Mouse (Mus musculus): Measurements from ENCODE around the gene Hcfc1. TPM values are rescaled to one million over a fixed set of nuclear protein-coding genes. Genes with fewer than 3 reads are reported as not detected.

Hcfc1 gene
- polyA plus RNA-seq, 1 experiment from 2014 or later = 38.1 TPM

- no peaks in the 10 kb centered on the region for H3K4me1 ChIP-seq (ENCODE audit: control insufficient read depth, insufficient read depth, low read depth, low read length)
- H3K27ac ChIP-seq (ENCODE audit: low read depth, low read length) = no peak overlapping the region
- no peak overlapping the region for H3K4me3 ChIP-seq (ENCODE audit: low read length)
- 83% methylated on average over 9 of the region's 10 CpGs for WGBS
- H3K9me3 ChIP-seq (ENCODE audit: control insufficient read depth, low read length) = no peaks in the 10 kb centered on the region
- H3K36me3 ChIP-seq (ENCODE audit: control insufficient read depth, insufficient read depth, low read length) = peaks cover 40% of the 10 kb centered on the region
- no peak overlapping the region for H3K9ac ChIP-seq (ENCODE audit: low read depth, low read length)
- no peak for ATAC-seq
- H3K27me3 ChIP-seq (replicated peaks; ENCODE audit: control insufficient read depth, insufficient read depth, low read length) = no peaks in the 10 kb centered on the region
- H3K4me2 ChIP-seq (ENCODE audit: low read length) = no peak overlapping the region
Measured at GRCm38 (mm10) chrX:73949341-73949740, 16.8 kb downstream of the Hcfc1 start.

GRCm38 (mm10) chrX:73948647-73949046 lies 17.5 kb downstream of the Hcfc1 start:
- 12% methylated on average over 4 of the region's 4 CpGs for WGBS
- no peaks in the 10 kb centered on the region for H3K9me3 ChIP-seq (ENCODE audit: control insufficient read depth, low read length)
- no peak overlapping the region for H3K27ac ChIP-seq (ENCODE audit: low read depth, low read length)
- H3K4me3 ChIP-seq (ENCODE audit: low read length) = no peak overlapping the region
- no peak overlapping the region for H3K4me2 ChIP-seq (ENCODE audit: low read length)
- H3K4me1 ChIP-seq (ENCODE audit: control insufficient read depth, insufficient read depth, low read depth, low read length) = no peaks in the 10 kb centered on the region
- H3K27me3 ChIP-seq (replicated peaks; ENCODE audit: control insufficient read depth, insufficient read depth, low read length) = no peaks in the 10 kb centered on the region
- peak; percentile 46 for ATAC-seq
- H3K36me3 ChIP-seq (ENCODE audit: control insufficient read depth, insufficient read depth, low read length) = peaks cover 40% of the 10 kb centered on the region
- no peak overlapping the region for H3K9ac ChIP-seq (ENCODE audit: low read depth, low read length)

GRCm38 (mm10) chrX:73946896-73947295 lies 19.3 kb downstream of the Hcfc1 start:
- no peak overlapping the region for H3K9ac ChIP-seq (ENCODE audit: low read depth, low read length)
- H3K27me3 ChIP-seq (replicated peaks; ENCODE audit: control insufficient read depth, insufficient read depth, low read length) = no peaks in the 10 kb centered on the region
- no peak for ATAC-seq
- no peaks in the 10 kb centered on the region for H3K9me3 ChIP-seq (ENCODE audit: control insufficient read depth, low read length)
- no peak overlapping the region for H3K27ac ChIP-seq (ENCODE audit: low read depth, low read length)
- peaks cover 37% of the 10 kb centered on the region for H3K36me3 ChIP-seq (ENCODE audit: control insufficient read depth, insufficient read depth, low read length)
- 85% methylated on average over 6 of the region's 6 CpGs for WGBS
- H3K4me3 ChIP-seq (ENCODE audit: low read length) = no peak overlapping the region
- H3K4me2 ChIP-seq (ENCODE audit: low read length) = no peak overlapping the region
- H3K4me1 ChIP-seq (ENCODE audit: control insufficient read depth, insufficient read depth, low read depth, low read length) = no peaks in the 10 kb centered on the region

- Histone ChIP-seq H3K9ac (ENCODE audit: low read depth, low read length) (no peak overlapping the region), H3K27ac (ENCODE audit: low read depth, low read length) (no peak overlapping the region), H3K4me3 (ENCODE audit: low read length) (no peak overlapping the region), H3K27me3 (replicated peaks; ENCODE audit: control insufficient read depth, insufficient read depth, low read length) (no peaks in the 10 kb centered on the region), H3K4me2 (ENCODE audit: low read length) (no peak overlapping the region), H3K9me3 (ENCODE audit: control insufficient read depth, low read length) (no peaks in the 10 kb centered on the region), H3K4me1 (ENCODE audit: control insufficient read depth, insufficient read depth, low read depth, low read length) (no peaks in the 10 kb centered on the region), H3K36me3 (ENCODE audit: control insufficient read depth, insufficient read depth, low read length) (peaks cover 10% of the 10 kb centered on the region)
- WGBS = 84% methylated on average over 2 of the region's 2 CpGs
- ATAC-seq = no peak
Measured at GRCm38 (mm10) chrX:73942294-73942693, 23.9 kb downstream of the Hcfc1 start.

- H3K36me3 ChIP-seq (ENCODE audit: control insufficient read depth, insufficient read depth, low read length) = peaks cover 10% of the 10 kb centered on the region
- H3K4me1 ChIP-seq (ENCODE audit: control insufficient read depth, insufficient read depth, low read depth, low read length) = no peaks in the 10 kb centered on the region
- no peak overlapping the region for H3K27ac ChIP-seq (ENCODE audit: low read depth, low read length)
- WGBS = 82% methylated on average over 2 of the region's 2 CpGs
- ATAC-seq = no peak
- no peak overlapping the region for H3K4me2 ChIP-seq (ENCODE audit: low read length)
- H3K27me3 ChIP-seq (replicated peaks; ENCODE audit: control insufficient read depth, insufficient read depth, low read length) = no peaks in the 10 kb centered on the region
- no peak overlapping the region for H3K4me3 ChIP-seq (ENCODE audit: low read length)
- no peak overlapping the region for H3K9ac ChIP-seq (ENCODE audit: low read depth, low read length)
- H3K9me3 ChIP-seq (ENCODE audit: control insufficient read depth, low read length) = no peaks in the 10 kb centered on the region
Measured at GRCm38 (mm10) chrX:73941860-73942259, 24.3 kb downstream of the Hcfc1 start.

GRCm38 (mm10) chrX:73931871-73932270 lies 34.3 kb downstream of the Hcfc1 start:
- H3K4me1 ChIP-seq (ENCODE audit: control insufficient read depth, insufficient read depth, low read depth, low read length) = no peaks in the 10 kb centered on the region
- H3K4me3 ChIP-seq (ENCODE audit: low read length) = no peak overlapping the region
- H3K27me3 ChIP-seq (replicated peaks; ENCODE audit: control insufficient read depth, insufficient read depth, low read length) = no peaks in the 10 kb centered on the region
- 74% methylated on average over 2 of the region's 2 CpGs for WGBS
- H3K9me3 ChIP-seq (ENCODE audit: control insufficient read depth, low read length) = no peaks in the 10 kb centered on the region
- no peak overlapping the region for H3K27ac ChIP-seq (ENCODE audit: low read depth, low read length)
- no peak overlapping the region for H3K4me2 ChIP-seq (ENCODE audit: low read length)
- no peak for ATAC-seq
- H3K36me3 ChIP-seq (ENCODE audit: control insufficient read depth, insufficient read depth, low read length) = no peaks in the 10 kb centered on the region
- H3K9ac ChIP-seq (ENCODE audit: low read depth, low read length) = no peak overlapping the region

GRCm38 (mm10) chrX:73930402-73931062 lies 35.6 kb downstream of the Hcfc1 start, which contains the start of gene Renbp:
Gene Renbp, minus strand, starts transcription at chrX:73930850.
- Histone ChIP-seq H3K9ac (ENCODE audit: low read depth, low read length) (no peak within 1 kb of the TSS), H3K27me3 (replicated peaks; ENCODE audit: control insufficient read depth, insufficient read depth, low read length) (no peaks in the 10 kb centered on the region), H3K4me1 (ENCODE audit: control insufficient read depth, insufficient read depth, low read depth, low read length) (no peaks in the 10 kb centered on the region), H3K27ac (ENCODE audit: low read depth, low read length) (no peak within 1 kb of the TSS), H3K4me2 (ENCODE audit: low read length) (peak within 1 kb of the TSS; percentile 23), H3K36me3 (ENCODE audit: control insufficient read depth, insufficient read depth, low read length) (no peaks in the 10 kb centered on the region), H3K4me3 (ENCODE audit: low read length) (peak within 1 kb of the TSS; percentile 8; the same call in 1 of the 2 replicates), H3K9me3 (ENCODE audit: control insufficient read depth, low read length) (no peaks in the 10 kb centered on the region)
- 46% methylated on average over 17 of the region's 17 CpGs for WGBS
- ATAC-seq = peak; percentile 79

- H3K4me3 ChIP-seq (ENCODE audit: low read length) = peak overlapping the region; percentile 60
- peak overlapping the region; percentile 69; the same call in 1 of the 2 replicates for H3K9ac ChIP-seq (ENCODE audit: low read depth, low read length)
- H3K4me1 ChIP-seq (ENCODE audit: control insufficient read depth, insufficient read depth, low read depth, low read length) = no peaks in the 10 kb centered on the region
- peak overlapping the region; percentile 75 for H3K4me2 ChIP-seq (ENCODE audit: low read length)
- H3K36me3 ChIP-seq (ENCODE audit: control insufficient read depth, insufficient read depth, low read length) = no peaks in the 10 kb centered on the region
- H3K27me3 ChIP-seq (replicated peaks; ENCODE audit: control insufficient read depth, insufficient read depth, low read length) = no peaks in the 10 kb centered on the region
- H3K9me3 ChIP-seq (ENCODE audit: control insufficient read depth, low read length) = no peaks in the 10 kb centered on the region
- H3K27ac ChIP-seq (ENCODE audit: low read depth, low read length) = peak overlapping the region; percentile 82
- WGBS = 75% methylated on average over 8 of the region's 8 CpGs
- ATAC-seq = no peak
Measured at GRCm38 (mm10) chrX:73922550-73922882, 43.6 kb downstream of the Hcfc1 start.

GRCm38 (mm10) chrX:73921823-73922549 lies 44.2 kb downstream of the Hcfc1 start, which contains the start of the genes Arhgap4 and Naa10:
Gene Arhgap4, minus strand, starts transcription at chrX:73921870.
Gene Naa10, minus strand, starts transcription at chrX:73921944.
- H3K9me3 ChIP-seq (ENCODE audit: control insufficient read depth, low read length) = no peaks in the 10 kb centered on the region
- H3K9ac ChIP-seq (ENCODE audit: low read depth, low read length) = peak within 1 kb of the TSS; percentile 76
- H3K36me3 ChIP-seq (ENCODE audit: control insufficient read depth, insufficient read depth, low read length) = no peaks in the 10 kb centered on the region
- no peaks in the 10 kb centered on the region for H3K27me3 ChIP-seq (replicated peaks; ENCODE audit: control insufficient read depth, insufficient read depth, low read length)
- H3K4me1 ChIP-seq (ENCODE audit: control insufficient read depth, insufficient read depth, low read depth, low read length) = no peaks in the 10 kb centered on the region
- WGBS = 16% methylated on average over 43 of the region's 43 CpGs
- ATAC-seq = peak; percentile 99
- H3K27ac ChIP-seq (ENCODE audit: low read depth, low read length) = peak within 1 kb of the TSS; percentile 82
- H3K4me2 ChIP-seq (ENCODE audit: low read length) = peak within 1 kb of the TSS; percentile 75
- H3K4me3 ChIP-seq (ENCODE audit: low read length) = peak within 1 kb of the TSS; percentile 60
